Mouse (Mus musculus): ENCODE measurements around the gene Ddx27.

DNA sequence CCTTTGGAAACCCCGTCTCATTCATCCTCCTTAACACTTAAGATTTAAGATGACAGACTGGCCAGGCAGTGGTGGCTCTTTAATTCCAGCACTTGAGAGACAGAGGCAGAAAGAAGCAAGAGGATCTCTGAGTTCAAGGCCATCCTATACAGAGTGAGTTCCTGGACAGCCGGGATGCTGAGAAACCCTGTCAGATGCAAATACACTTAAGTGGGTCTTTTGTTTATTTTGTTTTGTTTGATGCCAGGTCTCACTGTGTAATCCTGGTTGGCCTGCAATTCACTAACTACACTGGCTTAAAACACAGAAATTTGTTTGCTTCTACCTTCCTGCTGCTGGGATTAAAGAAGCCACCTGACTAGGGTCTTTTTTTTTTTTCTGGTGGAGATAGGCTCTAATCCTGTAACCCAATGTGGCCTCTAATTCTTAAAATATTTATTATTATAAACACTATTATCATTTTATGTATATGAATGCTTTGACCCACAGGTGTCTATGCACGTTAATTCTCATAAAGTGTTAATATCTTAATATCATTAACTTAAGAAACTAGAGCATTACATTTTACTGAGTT, 43.9 kb downstream of the Ddx27 start:
- TF ChIP-seq HCFC1 (IDR thresholded peaks at IDR 0.05; ENCODE audit: borderline replicate concordance, insufficient read depth, low read length) (no peak), CHD2 (IDR thresholded peaks at IDR 0.05; ENCODE audit: low read depth, low read length) (0 out of 2 replicates have a peak, but pooled peaks have one; percentile 11), MAFK (IDR thresholded peaks at IDR 0.05; ENCODE audit: insufficient read depth, low read depth, low read length) (no peak), ZC3H11A (IDR thresholded peaks at IDR 0.05; ENCODE audit: borderline replicate concordance, low read depth, low read length) (no peak), ZNF384 (IDR thresholded peaks at IDR 0.05; ENCODE audit: low read depth, low read length) (peak; percentile 97)

All from ES-E14 (cell line).